8 mouse cellular contexts compared by ENCODE assay signal in the genomic region with DNA sequence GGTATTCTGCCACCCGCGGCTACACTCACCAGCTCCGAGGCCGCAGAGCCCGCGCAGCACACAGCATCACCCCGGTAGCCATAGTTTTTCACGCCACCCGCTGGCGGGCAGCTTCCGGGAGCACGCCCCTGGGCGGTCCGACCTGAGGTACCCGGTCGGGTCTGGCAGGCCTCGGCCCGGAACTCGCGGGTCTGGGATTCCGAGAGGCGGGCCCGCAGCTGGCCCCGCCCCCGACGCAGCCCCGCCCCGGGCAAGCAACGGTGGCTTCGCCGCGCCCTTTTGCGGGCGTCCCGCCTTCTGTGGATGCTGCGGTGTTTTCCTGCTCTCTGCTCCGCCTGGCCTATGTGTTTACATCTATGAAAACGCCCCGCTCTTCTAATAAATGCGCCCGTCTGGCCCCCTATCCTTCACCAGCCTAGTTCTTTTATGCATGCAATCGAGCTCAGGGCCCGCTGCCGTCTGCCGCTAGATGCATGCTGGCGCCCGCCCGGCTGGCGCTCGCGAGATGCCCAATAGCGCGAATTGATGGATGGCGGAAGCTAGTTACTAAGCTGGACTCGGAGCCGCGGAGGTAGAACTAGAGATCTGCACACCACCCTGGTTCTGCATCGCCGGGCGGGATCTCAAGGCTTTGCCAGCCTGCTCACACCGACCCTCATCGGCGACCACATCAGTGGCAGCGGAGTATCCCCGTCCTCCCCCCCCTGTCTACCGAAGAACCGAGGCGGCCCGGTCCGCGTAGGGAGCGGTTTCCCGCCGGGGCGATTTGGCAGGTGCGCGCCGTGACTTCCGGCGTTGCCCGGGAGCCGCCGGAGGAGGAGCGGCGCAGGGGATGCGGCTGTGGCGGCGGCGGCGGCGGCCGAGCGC. TPM values are rescaled to one million over a fixed set of nuclear protein-coding genes. Genes with fewer than 3 reads are reported as not detected.
DNase-seq lines count a peak whose midpoint lies in the region; ATAC-seq and TF ChIP-seq lines count a peak whose summit lies in the region.

Mrpl40 (minus strand) TSS at position 421 of the 867 bp plus-strand sequence.
Hira (plus strand) TSS at position 596 of the 867 bp plus-strand sequence.

- no peak for TF ChIP-seq CTCF in lung, adult 2 months (IDR thresholded peaks at IDR 0.05; ENCODE audit: insufficient read depth, low read length)

- peak; percentile 88 for ATAC-seq in forebrain, embryonic 15.5 days (replicated peaks)
- peak; percentile 83 for ATAC-seq in neutrophil, adult 5-6 weeks (ENCODE audit: extremely low read depth, insufficient number of reproducible peaks, low FRiP score, poor library complexity, severe bottlenecking)

- H3K4me3 ChIP-seq in forebrain, embryonic 15.5 days, result peak within 1 kb of the TSS; percentile 97
- peak within 1 kb of the TSS; percentile 98 for H3K4me3 ChIP-seq in lung, adult 2 months (replicated peaks; ENCODE audit: extremely low read depth, low read depth, low read length)

- H3K4me2 ChIP-seq in forebrain, embryonic 15.5 days (replicated peaks), result peak within 1 kb of the TSS; percentile 54

- peak within 1 kb of the TSS; percentile 99 for H3K9ac ChIP-seq in forebrain, embryonic 15.5 days (replicated peaks)

- peaks cover 31% of the 10 kb centered on the region for H3K4me1 ChIP-seq in forebrain, embryonic 15.5 days
- peaks cover 4% of the 10 kb centered on the region; the same call in 1 of the 2 replicates for H3K4me1 ChIP-seq in lung, adult 2 months (ENCODE audit: control insufficient read depth, insufficient read depth, low read length)

- peak within 1 kb of the TSS; percentile 99 for H3K27ac ChIP-seq in forebrain, embryonic 15.5 days (replicated peaks)

- under 1% methylated on average over 87 of the region's 93 CpGs for WGBS in forebrain, embryonic 15.5 days
- WGBS in lung, adult 2 months, result under 1% methylated on average over 93 of the region's 93 CpGs

- intact Hi-C loops in heart, postnatal 25 days (cut with DNase I), result no loop called here

- no peaks in the 10 kb centered on the region for H3K9me3 ChIP-seq in forebrain, embryonic 15.5 days

- peak; percentile 93 for DNase-seq in ES-CJ7 (ENCODE audit: low read depth, low spot score)
- peak; percentile 94 for DNase-seq in cerebellum, adult 11 months
- peak; percentile 92 for DNase-seq in heart, postnatal 25 days (ENCODE audit: low spot score)
- DNase-seq in layer of hippocampus, adult 18-20 months (ENCODE audit: low spot score in 2 of 2), result peak; percentile 93 to 96
- peak; percentile 92 for DNase-seq in lung, adult 2 months
- peak; percentile 91 to 93 for DNase-seq in thymus, adult 18-20 months

- peaks cover 23% of the 10 kb centered on the region for H3K36me3 ChIP-seq in forebrain, embryonic 15.5 days

- peak; percentile 86; the same call in 1 of the 2 replicates for TF ChIP-seq POLR2A in lung, adult 2 months (IDR thresholded peaks at IDR 0.05; ENCODE audit: borderline replicate concordance, extremely low read depth, low read depth, low read length)

- no peaks in the 10 kb centered on the region for H3K27me3 ChIP-seq in forebrain, embryonic 15.5 days

RNA-seq across cellular contexts. Expression of gene Mrpl40, which starts in this region (rescaled TPM):
- polyA plus RNA-seq in forebrain, embryonic 15.5 days (2015; fragmentation: Nextera tagmentation; extraction: Ambion mirVana), result 62.9 and 67.0 TPM in 2 replicates
- 10 to 100 TPM; 56.9 to 61.6 TPM for total RNA-seq in heart, postnatal 25 days (2021)
- 10 to 100 TPM; 33.7 to 35.0 TPM for total RNA-seq in layer of hippocampus, adult 18-20 months (2021)
- 6.1 and 10.4 TPM in 2 replicates for polyA plus RNA-seq in lung, adult 2 months (2012; rRNA removed)
- 34.1 and 42.5 TPM in 2 replicates for total RNA-seq in neutrophil, adult 5-6 weeks (2017)

RNA-seq across cellular contexts. Expression of gene Hira, which starts in this region (rescaled TPM):
- polyA plus RNA-seq in forebrain, embryonic 15.5 days (2015; fragmentation: Nextera tagmentation; extraction: Ambion mirVana), result 25.1 and 27.8 TPM in 2 replicates
- 10 to 100 TPM; 21.8 to 24.7 TPM for total RNA-seq in heart, postnatal 25 days (2021)
- total RNA-seq in layer of hippocampus, adult 18-20 months (2021), result 10 to 100 TPM; 75.6 to 88.3 TPM
- polyA plus RNA-seq in lung, adult 2 months (2012; rRNA removed), result 53.3 and 58.8 TPM in 2 replicates
- total RNA-seq in neutrophil, adult 5-6 weeks (2017), result 34.8 and 35.5 TPM in 2 replicates

Comparison
In these comparisons a context has a peak if more than half of its experiments do, and no peak if none do; other contexts are left out.
1. Peak in every context shown above with its lines: DNase-seq, ATAC-seq, H3K4me3 ChIP-seq and H3K27ac ChIP-seq.